Comparison of ENCODE assay signal across 8 mouse cellular contexts in genomic region chr17:75931022-75931421, GRCm38 (mm10).
DNase-seq lines count a peak whose midpoint lies in the region; ATAC-seq and TF ChIP-seq lines count a peak whose summit lies in the region.

No protein-coding gene starts in this region.

- TF ChIP-seq POLR2A in CH12.LX (IDR thresholded peaks at IDR 0.05; ENCODE audit: low read depth, low read length): no peak

- H3K4me1 ChIP-seq in intestine, postnatal 0 days (replicated peaks; ENCODE audit: control insufficient read depth, insufficient read depth, low read length): no peaks in the 10 kb centered on the region
- no peaks in the 10 kb centered on the region for H3K4me1 ChIP-seq in intestine, embryonic 16.5 days (ENCODE audit: control insufficient read depth, insufficient read depth, low read length)
- no peaks in the 10 kb centered on the region for H3K4me1 ChIP-seq in CH12.LX (ENCODE audit: control insufficient read depth in 1 of 2, insufficient read depth in 2 of 2)
- H3K4me1 ChIP-seq in hindbrain, embryonic 12.5 days: no peaks in the 10 kb centered on the region

- no peak for TF ChIP-seq EP300 in CH12.LX (IDR thresholded peaks at IDR 0.05; ENCODE audit: low read length)

- peak; percentile 88 for TF ChIP-seq RAD21 in CH12.LX (IDR thresholded peaks at IDR 0.05; ENCODE audit: low read depth, low read length)

- no peaks in the 10 kb centered on the region for H3K9me3 ChIP-seq in intestine, postnatal 0 days (ENCODE audit: control insufficient read depth)
- no peaks in the 10 kb centered on the region for H3K9me3 ChIP-seq in intestine, embryonic 16.5 days (ENCODE audit: control insufficient read depth, low read length)
- H3K9me3 ChIP-seq in CH12.LX (replicated peaks; ENCODE audit: low read length): no peaks in the 10 kb centered on the region
- no peaks in the 10 kb centered on the region for H3K9me3 ChIP-seq in hindbrain, embryonic 12.5 days (replicated peaks)

- dilution Hi-C loops in CH12.LX (cut with MboI; ENCODE audit: extremely low pct_ligation_motif_present, extremely low pct_unique_long_range_greater_than_20kb, low sequenced_read_pairs): no loop called here

- H3K4me2 ChIP-seq in intestine, postnatal 0 days (replicated peaks; ENCODE audit: low read depth): no peak overlapping the region
- no peak overlapping the region for H3K4me2 ChIP-seq in intestine, embryonic 16.5 days (ENCODE audit: low read depth, low read length)
- no peak overlapping the region for H3K4me2 ChIP-seq in CH12.LX (ENCODE audit: insufficient read depth, low read depth, poor library complexity, severe bottlenecking)
- no peak overlapping the region for H3K4me2 ChIP-seq in hindbrain, embryonic 12.5 days (replicated peaks)

- H3K27ac ChIP-seq in intestine, postnatal 0 days (ENCODE audit: low read depth, low read length): no peak overlapping the region
- no peak overlapping the region for H3K27ac ChIP-seq in intestine, embryonic 16.5 days (ENCODE audit: low read length)
- no peak overlapping the region for H3K27ac ChIP-seq in CH12.LX (ENCODE audit: insufficient read depth, low read depth)
- H3K27ac ChIP-seq in hindbrain, embryonic 12.5 days: no peak overlapping the region

- H3K4me3 ChIP-seq in intestine, postnatal 0 days (ENCODE audit: low read depth, low read length): no peak overlapping the region
- no peak overlapping the region for H3K4me3 ChIP-seq in intestine, embryonic 16.5 days (ENCODE audit: low read length)
- H3K4me3 ChIP-seq in CH12.LX (replicated peaks in 1 of 3; ENCODE audit: low read depth in 2 of 3, low read length in 2 of 3, poor library complexity in 1 of 3): no peak overlapping the region
- no peak overlapping the region for H3K4me3 ChIP-seq in hindbrain, embryonic 12.5 days

- TF ChIP-seq CTCF in intestine, postnatal 0 days (IDR thresholded peaks at IDR 0.05; ENCODE audit: low read depth): peak; percentile 83
- TF ChIP-seq CTCF in CH12.LX (conservative IDR thresholded peaks at IDR 0.05 in 1 of 2, IDR thresholded peaks at IDR 0.05 in 1 of 2; ENCODE audit: low read depth in 2 of 2, low read length in 2 of 2): peak; percentile 79 to 90

- WGBS in intestine, postnatal 0 days: 79% methylated on average over 1 of the region's 1 CpGs
- WGBS in intestine, embryonic 16.5 days: 68% methylated on average over 1 of the region's 1 CpGs
- WGBS in hindbrain, embryonic 12.5 days: 82% methylated on average over 1 of the region's 1 CpGs

- no peaks in the 10 kb centered on the region for H3K79me2 ChIP-seq in CH12.LX (replicated peaks; ENCODE audit: control insufficient read depth, extremely low read depth, insufficient read depth, poor library complexity, severe bottlenecking)

- H3K36me3 ChIP-seq in intestine, postnatal 0 days (ENCODE audit: control insufficient read depth, insufficient read depth): no peaks in the 10 kb centered on the region
- no peaks in the 10 kb centered on the region for H3K36me3 ChIP-seq in intestine, embryonic 16.5 days (ENCODE audit: control insufficient read depth, insufficient read depth, low read length)
- H3K36me3 ChIP-seq in CH12.LX (replicated peaks in 1 of 2; ENCODE audit: control insufficient read depth in 1 of 2, insufficient read depth in 1 of 2, low read length in 1 of 2): no peaks in the 10 kb centered on the region
- no peaks in the 10 kb centered on the region for H3K36me3 ChIP-seq in hindbrain, embryonic 12.5 days

- no peak overlapping the region for H3K9ac ChIP-seq in intestine, postnatal 0 days (ENCODE audit: low read depth, low read length)
- no peak overlapping the region for H3K9ac ChIP-seq in intestine, embryonic 16.5 days (ENCODE audit: low read depth, low read length)
- H3K9ac ChIP-seq in CH12.LX (ENCODE audit: insufficient read depth, low read depth): no peak overlapping the region
- H3K9ac ChIP-seq in hindbrain, embryonic 12.5 days: no peak overlapping the region

- in situ Hi-C loops in CH12.LX (cut with MboI; ENCODE audit: low pct_ligation_motif_present, low pct_unique_long_range_greater_than_20kb, low sequenced_read_pairs): no loop called here

- H3K27me3 ChIP-seq in intestine, postnatal 0 days (replicated peaks; ENCODE audit: control insufficient read depth, insufficient read depth, low read length): no peaks in the 10 kb centered on the region
- H3K27me3 ChIP-seq in intestine, embryonic 16.5 days (replicated peaks; ENCODE audit: control insufficient read depth, insufficient read depth, low read length): no peaks in the 10 kb centered on the region
- no peaks in the 10 kb centered on the region for H3K27me3 ChIP-seq in CH12.LX (replicated peaks)
- H3K27me3 ChIP-seq in hindbrain, embryonic 12.5 days: no peaks in the 10 kb centered on the region

- DNase-seq in CH12.LX (ENCODE audit: extremely low read depth): peak; percentile 45
- peak; percentile 76 for DNase-seq in adipocyte (ENCODE audit: low spot score)
- peak; percentile 38 for DNase-seq in lung, postnatal 10 days
- no peak for DNase-seq in spleen, adult 18-20 months
- no peak for DNase-seq in gastrocnemius, postnatal 36 days

- no peak for ATAC-seq in intestine, postnatal 0 days
- ATAC-seq in intestine, embryonic 16.5 days: no peak
- ATAC-seq in hindbrain, embryonic 12.5 days (ENCODE audit: low FRiP score): 0 out of 2 replicates have a peak, but pooled peaks have one; percentile 35

- intact Hi-C loops in gastrocnemius, postnatal 36 days (cut with DNase I): no loop called here

TF ChIP-seq in CH12.LX, 34 proteins besides CTCF, POLR2A, EP300 and RAD21:
- TF ChIP-seq ZNF384 (IDR thresholded peaks at IDR 0.05; ENCODE audit: low read depth, low read length) (peak; percentile 84), ZKSCAN1 (IDR thresholded peaks at IDR 0.05; ENCODE audit: borderline replicate concordance, low read depth, low read length) (no peak), SMC3 (IDR thresholded peaks at IDR 0.05; ENCODE audit: low read depth, low read length) (peak; percentile 56)

Comparison
In these comparisons a context has a peak if more than half of its experiments do, and no peak if none do; other contexts are left out.
1. DNase-seq: peak in CH12.LX (single experiment), adipocyte (single experiment) and lung, postnatal 10 days (single experiment); none in spleen, adult 18-20 months (0 of 2) and gastrocnemius, postnatal 36 days (0 of 2).